Mouse (Mus musculus) layer of hippocampus, adult 2 months (tissue): ENCODE results near the gene Gm6096. TPM values are rescaled to one million over a fixed set of nuclear protein-coding genes. Genes with fewer than 3 reads are reported as not detected.

ENCODE experiments used
- DNase-seq, 2 experiments: peaks; one replicate each; pipeline ENCODE4 v3.0.0; 2022; ENCODE audit warnings: low spot score in 2 of 2
- H3K27ac ChIP-seq: fragments of 200-600 bp; 2 replicates; pipeline ENCODE4 v1.8.1; 2022
- H3K4me3 ChIP-seq: fragments of 200-600 bp; 2 replicates; pipeline ENCODE4 v1.8.1; 2022; ENCODE audit warnings: mild to moderate bottlenecking
- CTCF ChIP-seq: fragments of 200-600 bp; conservative IDR thresholded peaks from 2 replicates; pipeline ENCODE4 v1.8.1; 2022; ENCODE audit warnings: antibody characterized with exemption, mild to moderate bottlenecking, moderate library complexity
- total RNA-seq, 2 experiments: library from RNA; stranded (reverse); gene quantifications; 2 replicates each; pipeline ENCODE4 v1.2.3; 2021

Gene Gm6096
- total RNA-seq, 2 experiments from 2014 or later, result not detected

DNA sequence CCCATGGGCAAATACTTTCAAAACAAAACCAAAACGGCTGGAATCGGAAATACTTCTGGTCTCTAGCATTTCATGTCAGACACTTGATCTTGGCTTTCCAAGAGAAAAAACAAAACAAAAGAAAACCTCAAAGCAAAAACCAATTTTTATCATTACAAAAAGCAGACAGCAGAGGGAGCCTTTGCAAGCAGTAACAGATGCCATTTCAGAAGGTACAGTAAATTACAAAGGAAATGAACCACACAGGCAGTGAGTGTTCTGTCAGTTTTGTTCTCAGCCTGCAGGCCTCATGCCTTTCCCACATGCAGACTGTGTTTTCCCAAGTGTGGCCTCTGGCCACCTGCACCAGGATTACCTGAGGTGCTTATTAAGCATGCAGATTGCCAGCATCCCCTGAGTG lies 1.2 kb downstream of the Gm6096 start:
- peak overlapping the region; percentile 69 for H3K27ac ChIP-seq
- no peak for DNase-seq
- peak; percentile 84 for TF ChIP-seq CTCF
- no peak overlapping the region for H3K4me3 ChIP-seq

DNA sequence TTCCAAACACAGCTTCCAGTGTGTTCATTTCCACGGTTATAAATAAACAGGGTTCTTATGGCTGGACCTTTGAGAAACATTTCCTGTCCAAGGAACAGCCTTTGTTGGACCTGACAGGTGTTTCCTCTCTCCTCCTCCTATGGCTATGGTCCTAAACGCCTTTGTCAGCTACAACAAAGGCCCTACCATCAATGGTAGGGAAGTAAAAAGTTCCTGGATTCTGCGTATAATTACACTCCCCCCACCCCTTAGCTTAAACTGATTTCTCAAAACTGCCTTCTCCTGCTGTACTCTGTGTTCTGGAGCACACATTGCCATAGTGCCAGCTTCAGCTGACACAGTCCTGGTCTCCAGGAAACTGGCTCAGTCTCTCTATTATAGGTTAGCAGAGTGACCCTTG lies 4.3 kb downstream of the Gm6096 start:
- H3K27ac ChIP-seq, result peak overlapping the region; percentile 69
- DNase-seq, result no peak
- TF ChIP-seq CTCF, result no peak
- H3K4me3 ChIP-seq, result no peak overlapping the region

DNA sequence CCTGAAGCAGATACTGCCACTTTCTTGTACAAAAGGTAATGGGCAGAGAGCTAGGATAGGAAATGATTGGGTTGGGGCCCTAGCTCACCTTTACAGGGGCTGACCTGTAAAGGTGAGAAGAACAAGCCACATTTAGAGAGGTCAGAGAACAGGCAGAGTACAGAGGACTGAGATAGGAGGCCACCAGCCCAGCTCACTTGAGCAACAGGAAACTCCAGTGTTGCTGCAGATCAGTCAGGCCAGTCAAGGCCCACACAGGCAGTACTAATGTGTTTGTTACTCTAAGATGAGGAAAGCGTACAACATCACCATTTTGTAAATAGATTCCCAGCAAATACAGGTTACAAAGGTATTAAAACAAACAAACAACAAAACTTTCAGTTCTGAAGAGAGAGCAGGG lies 5.1 kb downstream of the Gm6096 start:
- no peak for DNase-seq
- H3K27ac ChIP-seq, result peak overlapping the region; percentile 69
- no peak for TF ChIP-seq CTCF
- H3K4me3 ChIP-seq, result no peak overlapping the region

DNA sequence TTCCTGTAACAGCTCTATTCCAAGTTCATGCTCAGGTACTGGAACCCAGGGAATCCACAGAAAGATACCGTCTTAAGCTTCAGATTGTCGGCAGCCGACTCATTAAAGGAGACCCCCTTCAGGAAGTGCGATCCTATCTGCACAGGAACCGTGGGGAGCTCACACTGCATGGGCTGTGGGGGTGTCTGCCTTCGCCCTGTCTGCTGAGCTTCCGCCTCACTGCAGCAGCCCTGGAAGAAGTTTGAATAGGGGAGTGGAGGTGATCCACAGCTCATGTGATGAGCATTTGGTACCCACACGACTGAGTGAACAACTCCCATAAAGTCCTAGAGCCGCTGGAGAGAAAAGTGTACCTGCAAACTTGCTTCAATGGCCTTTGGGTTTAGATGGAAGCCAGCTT lies 6.4 kb downstream of the Gm6096 start:
- no peak for TF ChIP-seq CTCF
- DNase-seq, result no peak
- Histone ChIP-seq H3K4me3 (no peak overlapping the region), H3K27ac (peak overlapping the region; percentile 19; the same call in 1 of the 2 replicates)

DNA sequence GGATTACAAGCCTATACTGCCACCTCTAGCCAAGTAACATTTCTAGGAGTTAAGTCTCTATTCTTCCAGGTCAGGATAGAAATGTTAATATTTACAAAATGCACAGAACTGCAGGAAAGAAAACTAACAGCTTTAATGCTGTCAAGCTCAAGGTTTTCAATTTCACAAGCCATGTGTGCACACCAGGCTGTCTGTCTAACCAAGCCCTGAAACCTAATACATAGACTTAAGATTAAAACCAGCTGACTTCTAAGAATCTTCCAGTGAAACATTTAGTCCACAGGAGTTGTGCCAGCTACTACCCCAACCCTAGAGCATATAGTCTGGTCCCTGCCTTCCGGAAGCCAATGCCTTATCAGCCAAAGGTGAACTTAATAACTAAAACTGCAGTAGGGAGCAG lies 7.6 kb downstream of the Gm6096 start:
- Histone ChIP-seq H3K4me3 (no peak overlapping the region), H3K27ac (no peak overlapping the region; the same call in none of the 2 replicates)
- DNase-seq, result no peak
- TF ChIP-seq CTCF, result no peak

DNA sequence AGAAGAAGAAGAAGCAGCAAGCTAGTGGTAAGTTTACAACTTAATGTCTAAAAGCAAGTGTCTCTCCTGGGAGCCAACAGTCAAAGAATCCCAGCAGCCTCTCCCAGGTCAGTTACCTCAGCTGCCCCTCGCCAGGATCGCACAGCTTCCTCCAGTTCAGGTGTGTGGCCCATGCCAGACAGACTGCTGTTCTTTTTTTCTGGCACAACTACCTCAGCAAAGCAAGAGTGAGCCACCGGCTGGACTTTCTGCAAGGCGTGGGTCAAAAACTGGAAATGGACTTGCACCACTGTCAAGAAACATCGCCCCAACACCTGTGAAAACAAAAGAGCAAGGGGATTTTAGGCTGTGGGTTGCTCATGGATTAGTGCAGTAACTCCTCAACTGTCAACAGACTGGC lies 12.6 kb downstream of the Gm6096 start:
- no peak for DNase-seq
- no peak for TF ChIP-seq CTCF
- Histone ChIP-seq H3K27ac (no peak overlapping the region), H3K4me3 (no peak overlapping the region)

DNA sequence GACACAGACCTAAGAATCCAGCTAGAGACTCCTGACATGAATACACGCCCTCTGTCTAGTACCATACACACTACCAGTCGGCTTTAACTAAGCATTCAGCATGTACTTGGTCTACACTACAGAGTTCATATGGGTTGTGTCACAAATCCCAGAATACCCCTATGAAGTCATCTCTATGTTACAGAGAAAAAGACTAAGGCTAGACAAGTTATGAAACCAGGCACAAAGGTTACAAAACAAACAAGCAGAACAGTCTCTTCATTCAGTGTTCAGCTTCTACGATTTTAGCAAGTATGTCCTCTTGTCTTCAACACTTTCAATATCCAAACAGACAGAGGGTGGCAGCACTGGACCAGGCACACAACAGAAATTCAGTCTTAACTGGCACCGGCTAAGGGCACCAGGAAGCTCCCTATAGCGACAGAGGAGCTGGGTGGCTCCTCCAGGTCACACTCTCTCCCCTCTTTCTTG lies 15.1 kb downstream of the Gm6096 start:
- peak; percentile 75 to 78 for DNase-seq
- peak overlapping the region; percentile 56 for H3K27ac ChIP-seq
- peak; percentile 86 for TF ChIP-seq CTCF
- H3K4me3 ChIP-seq, result no peak overlapping the region

DNA sequence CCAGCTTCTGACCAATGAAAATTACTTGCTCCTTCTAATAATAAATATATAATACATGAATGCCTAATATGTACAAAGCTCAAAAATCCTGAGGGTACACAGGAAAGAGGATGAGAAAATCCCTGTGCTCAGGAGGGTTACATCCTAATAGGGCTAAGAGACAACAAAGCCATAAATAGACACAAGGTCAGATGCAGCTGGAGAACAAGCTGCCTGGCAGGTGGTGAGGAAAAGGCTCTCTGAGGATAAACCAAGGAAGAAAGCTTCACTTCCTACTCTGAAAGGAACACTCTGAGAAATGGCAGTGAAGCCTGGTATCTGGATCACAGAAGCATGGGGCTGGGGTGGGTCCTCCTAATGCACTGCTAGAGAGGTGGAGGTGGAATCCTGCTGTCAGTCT lies 15.6 kb downstream of the Gm6096 start:
- peak overlapping the region; percentile 56 for H3K27ac ChIP-seq
- no peak for TF ChIP-seq CTCF

DNA sequence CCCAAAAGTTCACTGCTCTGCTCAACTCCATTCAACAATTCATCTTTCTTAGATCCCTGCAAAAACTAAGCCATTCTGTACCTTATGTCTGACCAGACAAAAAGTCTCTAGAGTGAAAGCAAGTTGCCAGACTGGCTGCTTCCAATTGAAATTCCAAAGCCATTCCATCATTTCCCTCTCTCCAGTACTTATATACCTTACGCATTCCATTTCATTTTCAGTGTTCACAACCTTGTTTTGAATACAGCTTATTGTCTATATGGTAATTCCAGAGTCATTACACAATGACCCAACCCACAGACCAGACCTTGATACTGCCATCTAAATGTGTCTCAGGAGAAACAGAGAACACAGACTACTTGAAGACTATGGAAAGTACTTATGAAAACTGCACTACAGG lies 17.6 kb downstream of the Gm6096 start:
- no peak for TF ChIP-seq CTCF
- no peak overlapping the region for H3K4me3 ChIP-seq
- peak overlapping the region; percentile 56; the same call in 1 of the 2 replicates for H3K27ac ChIP-seq
- DNase-seq, result no peak

More for the DNA sequence above, 15.6 kb downstream of the Gm6096 start:
- no peak for DNase-seq
- H3K4me3 ChIP-seq, result no peak overlapping the region

DNA sequence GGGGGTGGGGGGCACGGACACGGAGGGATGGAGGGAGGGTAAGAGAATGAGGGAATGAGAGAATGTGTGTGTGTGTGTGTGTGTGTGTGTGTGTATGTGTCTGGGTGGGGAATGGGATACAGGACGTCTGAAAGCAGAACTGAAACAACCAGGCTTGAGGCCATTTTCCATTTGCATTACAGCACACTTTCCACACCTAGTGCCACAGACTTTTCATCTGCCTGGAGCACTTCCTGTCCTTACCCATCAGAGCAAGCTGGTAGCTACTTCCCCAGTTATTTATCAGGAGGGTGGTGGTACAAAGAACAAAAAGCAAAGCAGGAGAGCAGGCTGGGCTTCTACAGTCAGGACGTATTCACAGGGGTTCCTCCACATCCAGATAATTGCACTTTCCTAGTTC lies 21.6 kb downstream of the Gm6096 start:
- no peak overlapping the region for H3K4me3 ChIP-seq

DNA sequence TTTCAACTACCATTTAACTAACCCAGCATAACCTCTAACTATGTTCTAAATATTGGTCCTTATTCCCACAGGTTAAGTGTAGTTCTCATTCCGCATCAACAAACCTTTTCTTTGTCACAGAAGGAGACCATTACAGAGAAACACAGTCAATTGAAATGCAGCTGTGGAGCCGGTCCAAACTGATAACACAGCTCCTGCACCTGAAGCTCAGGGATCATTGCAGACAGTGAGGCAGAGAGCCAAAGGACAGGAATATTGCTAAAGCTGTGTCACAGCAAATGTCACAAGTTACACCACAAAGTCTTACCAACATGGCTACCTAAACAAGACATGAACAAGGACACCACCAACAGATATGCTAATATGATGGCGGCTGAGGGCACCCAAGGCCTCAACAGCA lies 25.2 kb downstream of the Gm6096 start:
- no peak for TF ChIP-seq CTCF
- DNase-seq, result no peak
- Histone ChIP-seq H3K4me3 (no peak overlapping the region), H3K27ac (no peak overlapping the region)

More for the DNA sequence above, 21.6 kb downstream of the Gm6096 start:
- no peak for DNase-seq
- no peak overlapping the region for H3K27ac ChIP-seq
- TF ChIP-seq CTCF, result no peak

DNA sequence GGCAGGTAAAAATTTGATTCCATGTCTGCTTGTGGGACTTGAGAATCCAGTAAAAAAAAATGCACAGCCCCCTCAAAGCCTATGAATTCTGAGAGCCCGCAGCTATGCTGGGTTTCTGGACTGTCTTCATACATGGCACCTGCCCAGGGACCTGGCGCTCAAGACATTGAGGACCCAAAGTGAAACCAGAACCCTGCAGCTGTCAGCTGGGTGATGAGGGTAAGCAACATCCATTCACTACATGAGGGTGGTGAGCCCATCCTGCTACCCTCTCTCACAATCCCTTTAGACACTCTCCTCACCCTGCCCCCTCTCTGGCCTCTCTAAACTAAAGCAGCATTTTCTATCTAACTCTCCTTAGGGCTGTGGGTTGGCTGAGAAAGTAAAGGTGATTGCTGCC lies 26.8 kb downstream of the Gm6096 start:
- no peak for TF ChIP-seq CTCF
- DNase-seq, result no peak
- Histone ChIP-seq H3K27ac (no peak overlapping the region), H3K4me3 (no peak overlapping the region)

DNA sequence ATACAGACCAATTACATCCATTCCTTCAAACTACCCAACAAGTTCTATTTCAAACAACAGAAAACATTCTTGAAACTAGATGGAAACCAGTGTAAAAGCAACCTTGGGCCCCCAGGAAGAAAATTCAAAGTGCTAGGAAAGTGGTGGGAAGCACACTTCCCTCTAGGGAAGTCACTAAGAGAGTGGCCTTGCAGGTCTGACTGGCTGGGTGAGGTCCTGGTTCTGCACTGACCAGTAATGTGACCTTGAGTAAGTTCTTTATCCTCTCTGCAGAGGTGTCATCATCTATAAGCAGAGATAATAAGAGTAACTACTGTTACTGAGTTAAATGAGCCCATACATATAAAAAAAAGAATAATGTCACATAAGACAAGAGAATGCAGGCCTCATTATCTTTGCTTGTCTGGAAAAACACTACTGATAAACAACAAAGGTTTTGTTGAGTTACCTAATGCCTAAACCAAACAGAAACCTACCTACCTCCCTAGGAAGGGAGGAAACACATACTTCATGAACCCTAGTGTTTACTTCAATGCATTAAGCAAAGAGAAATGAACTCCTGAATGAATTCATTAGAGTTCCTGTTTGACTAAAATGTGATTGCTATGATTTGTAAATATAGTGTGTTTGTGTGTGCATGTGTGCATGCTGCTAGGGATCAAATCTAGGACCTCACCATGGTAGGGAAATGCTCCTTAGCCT lies 39.8 kb downstream of the Gm6096 start:
- peak overlapping the region; percentile 24 for H3K27ac ChIP-seq
- no peak for DNase-seq
- no peak overlapping the region for H3K4me3 ChIP-seq
- TF ChIP-seq CTCF, result no peak

DNA sequence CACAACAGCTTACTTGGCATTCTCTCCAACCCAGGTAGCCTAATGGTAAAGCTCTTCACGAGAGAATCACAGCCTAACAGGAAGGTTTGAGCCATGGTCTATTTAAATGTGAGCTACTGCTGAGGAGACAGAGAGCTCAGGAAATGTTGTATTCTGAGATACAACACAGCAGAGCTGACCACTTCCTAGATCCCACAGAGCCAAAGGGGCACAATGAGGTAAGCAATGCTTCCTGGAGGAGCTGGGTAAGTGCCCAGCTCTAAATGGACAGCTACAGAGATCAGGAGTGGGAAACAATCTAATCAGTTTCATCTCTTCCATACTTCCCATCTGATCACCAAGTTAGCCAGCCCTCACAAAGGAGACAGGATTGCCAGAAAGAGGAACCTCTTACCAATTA lies 40.4 kb downstream of the Gm6096 start:
- no peak for DNase-seq
- H3K4me3 ChIP-seq, result no peak overlapping the region
- TF ChIP-seq CTCF, result no peak
- H3K27ac ChIP-seq, result peak overlapping the region; percentile 24

DNA sequence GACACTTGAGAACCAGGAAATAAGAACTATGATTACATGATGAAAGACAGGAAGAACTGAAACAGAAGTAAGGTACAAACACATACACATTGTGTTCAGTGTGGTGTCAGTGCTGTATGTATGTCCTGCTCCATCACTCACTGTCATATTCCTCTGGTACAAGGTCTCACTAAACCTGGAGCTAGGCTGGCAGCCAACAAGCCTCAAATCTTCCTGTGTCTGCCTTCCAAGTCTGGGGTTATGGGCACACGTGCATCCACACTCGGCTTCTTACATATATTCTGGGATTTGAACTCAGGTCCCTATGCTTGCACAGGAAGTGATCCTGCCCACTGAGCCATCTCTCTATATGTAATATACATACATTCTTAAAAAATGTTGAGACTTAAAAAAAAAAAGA lies 41.8 kb downstream of the Gm6096 start:
- no peak for TF ChIP-seq CTCF
- H3K27ac ChIP-seq, result no peak overlapping the region
- DNase-seq, result no peak
- no peak overlapping the region for H3K4me3 ChIP-seq
